Mouse (Mus musculus) cerebellum, postnatal 4 days (tissue): ENCODE data around the gene Thbs1.
"Not testable (repeated sequence)": the region's sequence is repeated elsewhere in the genome, so short reads cannot be mapped to it uniquely, and the experiment has no call there.

Experiments
- DNase-seq, 2 experiments: peaks; one replicate each; pipeline ENCODE4 v3.0.0; 2022; ENCODE audit warnings: low spot score in 2 of 2, mixed read lengths in 1 of 2

Thbs1 gene

GRCm38 (mm10) chr2:118147749-118148148 lies 36.1 kb downstream of the Thbs1 start:
- DNase-seq: not testable (repeated sequence)

GRCm38 (mm10) chr2:118148321-118149142 lies 36.9 kb downstream of the Thbs1 start:
- no peak for DNase-seq

GRCm38 (mm10) chr2:118149855-118150563 lies 38.3 kb downstream of the Thbs1 start:
- peak in 1 of 2 experiments; percentile 78 for DNase-seq

- no peak for DNase-seq
Measured at GRCm38 (mm10) chr2:118158095-118158494, 46.4 kb downstream of the Thbs1 start.

GRCm38 (mm10) chr2:118159126-118159525 lies 47.5 kb downstream of the Thbs1 start:
- DNase-seq: no peak

GRCm38 (mm10) chr2:118160547-118160946 lies 48.9 kb downstream of the Thbs1 start:
- no peak for DNase-seq

- no peak for DNase-seq
Measured at GRCm38 (mm10) chr2:118160991-118161390, 49.3 kb downstream of the Thbs1 start.

- no peak for DNase-seq
Measured at GRCm38 (mm10) chr2:118162486-118162885, 50.8 kb downstream of the Thbs1 start.

- DNase-seq: no peak
Measured at GRCm38 (mm10) chr2:118164137-118164536, 52.5 kb downstream of the Thbs1 start.

GRCm38 (mm10) chr2:118165691-118166090 lies 54.0 kb downstream of the Thbs1 start:
- DNase-seq: no peak

- DNase-seq: no peak
Measured at GRCm38 (mm10) chr2:118167731-118168130, 56.1 kb downstream of the Thbs1 start.

GRCm38 (mm10) chr2:118168225-118168624 lies 56.5 kb downstream of the Thbs1 start:
- no peak for DNase-seq

- no peak for DNase-seq
Measured at GRCm38 (mm10) chr2:118174558-118175383, 63.1 kb downstream of the Thbs1 start.
